Comparison of ENCODE assay signal across 19 mouse cellular contexts in the genomic region with DNA sequence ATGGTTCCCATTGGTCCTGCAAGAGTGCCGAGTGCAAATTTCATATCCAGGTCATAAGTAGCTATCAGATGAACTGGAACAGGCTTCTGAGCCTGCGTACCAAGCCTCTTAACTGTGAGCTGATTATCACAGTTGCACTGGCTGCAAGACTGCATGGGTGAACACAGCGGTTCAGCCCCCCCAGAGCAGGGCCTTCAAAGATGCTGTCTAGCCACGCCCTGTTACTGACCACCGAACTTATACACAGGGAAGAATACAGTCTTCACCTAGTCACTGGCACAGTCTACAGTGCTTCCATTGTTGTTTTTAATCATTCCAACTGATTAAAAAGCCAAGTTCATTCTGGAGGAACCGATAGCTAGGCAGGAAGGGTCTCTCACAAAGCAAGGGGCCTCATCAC.
A peak's percentile ranks its signal among the peaks of the same experiment; 100 is the strongest.
DNase-seq lines count a peak whose midpoint lies in the region; ATAC-seq and TF ChIP-seq lines count a peak whose summit lies in the region.
"Had no signal": no experiment of that assay in that cellular context is flagged by ENCODE, and none has a peak within 500 bp of the region (broad histone marks: within the 10 kb centered on the region; RNA-seq: fewer than 3 reads in every experiment).

No protein-coding gene starts in this region.

- no peaks in the 10 kb centered on the region for H3K36me3 ChIP-seq in forebrain, embryonic 13.5 days (ENCODE audit: poor library complexity, severe bottlenecking)
- no peaks in the 10 kb centered on the region for H3K36me3 ChIP-seq in hindbrain, postnatal 0 days (ENCODE audit: insufficient read depth, low read length)
- no peaks in the 10 kb centered on the region for H3K36me3 ChIP-seq in midbrain, postnatal 0 days (ENCODE audit: insufficient read depth, low read length)
- H3K36me3 ChIP-seq in limb, embryonic 10.5 days: no peaks in the 10 kb centered on the region
- H3K36me3 ChIP-seq: embryonic facial prominence, embryonic 15.5 days; heart, embryonic 10.5 days; limb, embryonic 15.5 days had no signal

- H3K4me1 ChIP-seq in forebrain, embryonic 13.5 days: peaks cover 33% of the 10 kb centered on the region
- H3K4me1 ChIP-seq in hindbrain, postnatal 0 days (ENCODE audit: insufficient read depth, low read length): no peaks in the 10 kb centered on the region
- no peaks in the 10 kb centered on the region; the same call in 1 of the 2 replicates for H3K4me1 ChIP-seq in midbrain, postnatal 0 days (ENCODE audit: insufficient read depth, low read length)
- no peaks in the 10 kb centered on the region for H3K4me1 ChIP-seq in limb, embryonic 10.5 days
- H3K4me1 ChIP-seq: embryonic facial prominence, embryonic 15.5 days; limb, embryonic 15.5 days had no signal

- no peak overlapping the region for H3K9ac ChIP-seq in forebrain, embryonic 13.5 days
- H3K9ac ChIP-seq in hindbrain, postnatal 0 days (replicated peaks; ENCODE audit: low read length): no peak overlapping the region
- H3K9ac ChIP-seq in midbrain, postnatal 0 days (replicated peaks; ENCODE audit: low read length, poor library complexity, severe bottlenecking): no peak overlapping the region
- H3K9ac ChIP-seq: embryonic facial prominence, embryonic 15.5 days; limb, embryonic 15.5 days had no signal

- no peak for TF ChIP-seq CTCF in brain, embryonic 14.5 days (IDR thresholded peaks at IDR 0.05; ENCODE audit: borderline replicate concordance, extremely low read depth, insufficient read depth, insufficient read length)
- no peak for TF ChIP-seq CTCF in hindbrain, postnatal 0 days (IDR thresholded peaks at IDR 0.05; ENCODE audit: low read depth)
- TF ChIP-seq CTCF in midbrain, postnatal 0 days (IDR thresholded peaks at IDR 0.05): no peak

- WGBS in forebrain, embryonic 13.5 days: 43% methylated on average over 6 of the region's 6 CpGs
- WGBS in hindbrain, postnatal 0 days: 65% methylated on average over 6 of the region's 6 CpGs
- 42% methylated on average over 6 of the region's 6 CpGs for WGBS in midbrain, postnatal 0 days
- WGBS in limb, embryonic 10.5 days: 93% methylated on average over 6 of the region's 6 CpGs

- H3K9me3 ChIP-seq in forebrain, embryonic 13.5 days (replicated peaks): no peaks in the 10 kb centered on the region
- H3K9me3 ChIP-seq in hindbrain, postnatal 0 days (ENCODE audit: low read length): no peaks in the 10 kb centered on the region
- no peaks in the 10 kb centered on the region for H3K9me3 ChIP-seq in midbrain, postnatal 0 days (ENCODE audit: low read length)
- H3K9me3 ChIP-seq in limb, embryonic 10.5 days (replicated peaks): no peaks in the 10 kb centered on the region
- H3K9me3 ChIP-seq: embryonic facial prominence, embryonic 15.5 days; heart, embryonic 10.5 days; limb, embryonic 15.5 days had no signal

- DNase-seq in brain, embryonic 14.5 days (ENCODE audit: low read depth): peak; percentile 52
- DNase-seq in hindbrain, postnatal 0 days (ENCODE audit: low spot score): no peak
- no peak for DNase-seq in midbrain, postnatal 0 days (ENCODE audit: low spot score)
- DNase-seq in frontal cortex, postnatal 36 days (ENCODE audit: low spot score in 2 of 2): no peak
- no peak for DNase-seq in limb, embryonic 10.5 days (ENCODE audit: low spot score)
- DNase-seq in right cerebral cortex, postnatal 10 days (ENCODE audit: low spot score in 2 of 2): no peak
- DNase-seq: adrenal gland, postnatal 36 days; B cell, adult 2 months; cerebellum, postnatal 14 days; embryo, embryonic 11 days; heart, postnatal 14 days; kidney, adult 9 months; kidney, postnatal 4 days; lung, postnatal 10 days; thymus, postnatal 36 days had no signal

- no peak overlapping the region for H3K4me3 ChIP-seq in forebrain, embryonic 13.5 days
- H3K4me3 ChIP-seq in hindbrain, postnatal 0 days (ENCODE audit: low read length): no peak overlapping the region
- no peak overlapping the region for H3K4me3 ChIP-seq in midbrain, postnatal 0 days (ENCODE audit: low read depth, low read length)
- no peak overlapping the region for H3K4me3 ChIP-seq in limb, embryonic 10.5 days
- H3K4me3 ChIP-seq: embryonic facial prominence, embryonic 15.5 days; heart, embryonic 10.5 days; limb, embryonic 15.5 days had no signal

- H3K27ac ChIP-seq in forebrain, embryonic 13.5 days: peak overlapping the region; percentile 54
- H3K27ac ChIP-seq in hindbrain, postnatal 0 days: no peak overlapping the region
- H3K27ac ChIP-seq in midbrain, postnatal 0 days (ENCODE audit: low read depth, low read length): peak overlapping the region; percentile 69
- H3K27ac ChIP-seq in limb, embryonic 10.5 days: no peak overlapping the region
- H3K27ac ChIP-seq: embryonic facial prominence, embryonic 15.5 days; heart, embryonic 10.5 days; limb, embryonic 15.5 days had no signal

- TF ChIP-seq POLR2A in brain, embryonic 14.5 days (IDR thresholded peaks at IDR 0.05; ENCODE audit: borderline replicate concordance, extremely low read depth, insufficient read depth, insufficient read length, poor library complexity, severe bottlenecking): no peak

- no peaks in the 10 kb centered on the region for H3K27me3 ChIP-seq in forebrain, embryonic 13.5 days
- H3K27me3 ChIP-seq in hindbrain, postnatal 0 days (ENCODE audit: insufficient read depth, low read length): no peaks in the 10 kb centered on the region
- no peaks in the 10 kb centered on the region for H3K27me3 ChIP-seq in midbrain, postnatal 0 days (ENCODE audit: insufficient read depth, low read length)
- H3K27me3 ChIP-seq in limb, embryonic 10.5 days (ENCODE audit: low read depth, poor library complexity, severe bottlenecking): no peaks in the 10 kb centered on the region
- H3K27me3 ChIP-seq: embryonic facial prominence, embryonic 15.5 days; limb, embryonic 15.5 days had no signal

- H3K4me2 ChIP-seq in forebrain, embryonic 13.5 days: peak overlapping the region; percentile 43; the same call in 1 of the 2 replicates
- H3K4me2 ChIP-seq in hindbrain, postnatal 0 days (ENCODE audit: low read depth, low read length): no peak overlapping the region
- H3K4me2 ChIP-seq in midbrain, postnatal 0 days (ENCODE audit: low read depth, low read length, poor library complexity, severe bottlenecking): no peak overlapping the region
- H3K4me2 ChIP-seq: embryonic facial prominence, embryonic 15.5 days; limb, embryonic 15.5 days had no signal

- ATAC-seq in forebrain, embryonic 13.5 days: peak; percentile 48; the same call in 1 of the 2 replicates
- ATAC-seq in hindbrain, postnatal 0 days: peak; percentile 50; the same call in 1 of the 2 replicates
- peak; percentile 50; the same call in 1 of the 2 replicates for ATAC-seq in midbrain, postnatal 0 days (ENCODE audit: low FRiP score)

Comparison
In these comparisons a context has a peak if more than half of its experiments do, and no peak if none do; other contexts are left out.
1. H3K27ac ChIP-seq: peak in forebrain, embryonic 13.5 days (single experiment) and midbrain, postnatal 0 days (single experiment); none in hindbrain, postnatal 0 days (single experiment) and limb, embryonic 10.5 days (single experiment).
2. Peak in every context shown above with its lines, with median percentiles within 50 percentile points of each other: ATAC-seq.